Mouse (Mus musculus) neutrophil, adult 65 days (primary cell): ENCODE measurements around the gene Ndufaf1. TPM values are rescaled to one million over a fixed set of nuclear protein-coding genes. Genes with fewer than 3 reads are reported as not detected.

Source experiments
- total RNA-seq: library from RNA; stranded (reverse); gene quantifications from 2 replicates; pipeline ENCODE4 v1.2.4, GENCODE M21; 2023

The Ndufaf1 gene
- 7.2 and 8.2 TPM in 2 replicates for total RNA-seq

DNA sequence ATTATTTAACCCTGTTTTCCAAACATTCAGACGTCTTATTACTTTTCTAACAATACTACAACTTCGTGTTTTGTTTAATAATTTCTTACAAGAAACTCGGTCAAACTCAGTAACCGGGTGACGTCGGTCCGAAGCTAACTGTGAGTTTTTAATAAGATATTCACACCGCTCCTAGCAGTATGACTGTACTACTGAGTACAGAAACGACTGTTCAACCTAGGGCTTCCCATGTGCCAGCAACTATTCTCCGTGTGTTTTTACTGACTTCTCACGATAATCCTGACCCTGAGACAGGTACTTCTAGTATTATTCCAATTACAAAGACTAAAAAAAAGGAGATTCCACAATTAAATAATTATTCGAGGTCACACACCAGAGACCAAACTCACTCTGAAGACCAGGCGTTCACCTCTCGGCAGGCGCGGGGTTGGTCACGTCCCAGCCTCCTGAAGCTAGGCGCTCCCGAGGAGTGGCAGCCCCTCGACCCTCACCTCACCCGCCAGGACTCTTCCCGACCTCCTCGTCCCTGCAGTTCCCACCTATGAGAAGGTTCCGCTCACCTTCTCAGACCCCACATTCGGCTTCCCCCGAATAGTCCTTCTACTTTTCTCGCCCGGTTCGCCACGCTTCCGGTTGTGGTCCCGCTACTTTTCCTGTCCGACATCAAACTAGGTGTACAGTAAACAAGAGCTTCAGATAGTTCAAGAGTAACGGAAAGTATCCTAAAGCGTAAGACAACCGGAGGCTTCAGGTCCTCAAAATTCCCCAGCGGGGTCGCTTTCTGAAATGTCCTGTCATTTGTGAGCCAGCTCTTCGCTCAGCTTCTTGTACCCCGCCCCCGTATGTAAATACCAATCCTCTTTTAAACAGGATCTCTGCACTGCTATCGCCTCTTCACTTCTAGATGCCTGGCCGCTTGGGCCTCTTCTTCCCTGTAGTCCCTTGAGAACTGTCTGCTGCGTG is at the start of gene Ndufaf1:
Ndufaf1 (minus strand) TSS at position 608 of the 963 bp plus-strand sequence.

DNA sequence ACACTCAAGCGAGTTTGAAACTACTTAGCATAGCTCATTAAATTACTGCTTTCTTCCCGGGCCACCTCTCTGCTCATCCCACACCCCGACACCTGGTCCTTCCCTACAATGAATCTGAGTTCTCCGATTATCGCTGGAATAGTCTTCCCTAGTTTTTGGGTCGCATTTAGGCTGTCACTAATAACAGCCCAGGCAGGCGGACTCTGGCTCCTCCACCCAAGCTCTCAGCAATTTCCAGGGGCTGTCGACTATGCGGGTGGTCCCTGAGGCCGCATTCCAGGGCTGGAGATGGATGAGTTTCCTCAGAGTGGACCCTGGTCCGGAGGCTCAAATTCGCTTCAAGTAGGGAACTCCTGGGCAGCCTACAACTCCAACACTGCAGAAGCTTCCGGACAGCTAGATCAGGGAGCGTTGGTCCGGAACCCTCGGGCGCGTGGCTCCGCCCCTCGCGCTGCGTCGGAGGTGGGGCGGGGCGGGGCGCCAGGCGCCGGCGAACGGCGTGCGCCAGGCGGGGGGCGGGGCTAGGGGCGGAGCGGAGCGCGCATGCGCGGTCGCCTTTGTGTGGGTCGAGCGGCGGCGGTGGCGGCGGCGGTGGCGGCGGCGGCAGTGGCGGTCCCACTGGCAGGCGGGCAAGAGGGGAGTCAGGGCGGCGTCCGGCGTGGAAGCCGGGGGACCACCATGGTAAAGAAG is 12.0 kb upstream of the Ndufaf1 start, which contains the start of gene Rtf1:
Rtf1 (plus strand) TSS at position 544 of the 690 bp plus-strand sequence.

DNA sequence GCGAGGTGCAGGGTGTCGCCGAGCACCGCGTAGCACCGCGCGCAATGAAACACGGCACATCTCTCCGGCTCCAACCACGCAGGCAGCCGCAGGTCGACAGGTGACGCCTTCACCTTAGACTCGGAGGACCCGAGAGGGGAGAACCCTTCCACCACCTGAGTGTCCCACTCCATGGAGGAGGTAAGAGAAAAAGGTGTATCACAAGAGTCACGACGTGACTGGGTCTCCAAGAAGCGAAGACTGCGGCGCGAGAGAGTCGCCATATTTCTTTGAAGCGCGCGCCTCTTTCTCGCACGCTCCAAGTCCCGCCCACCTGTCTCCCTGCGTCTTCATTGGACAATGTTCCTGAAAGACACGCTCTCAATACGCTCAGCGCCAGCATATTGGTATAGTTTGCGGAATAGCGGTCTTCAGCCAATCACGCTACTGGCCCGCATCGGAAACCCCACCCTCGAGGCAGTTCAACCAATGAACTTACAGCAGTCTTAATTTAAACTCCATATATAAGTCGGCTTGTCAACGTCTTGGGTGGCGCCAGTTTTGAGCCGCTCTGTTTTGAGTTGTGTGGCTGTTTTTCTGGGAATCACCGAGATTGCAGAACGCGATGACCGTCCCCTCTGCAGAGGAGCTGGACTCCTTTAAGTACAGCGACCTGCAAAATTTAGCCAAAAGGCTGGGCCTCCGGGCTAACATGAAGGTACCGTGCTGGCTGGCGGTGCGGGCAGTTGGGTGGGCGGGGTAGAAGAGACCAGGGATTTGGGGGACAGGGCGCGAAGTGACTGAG is 44.2 kb downstream of the Ndufaf1 start, which contains the start of the genes Nusap1 and Oip5:
Nusap1 (plus strand) TSS at position 100 of the 784 bp plus-strand sequence.
Oip5 (minus strand) TSS at position 271 of the 784 bp plus-strand sequence.

Other genes with a start within 250 kb of the Ndufaf1 start
- gene Ino80, start 185.1 kb downstream of the Ndufaf1 start, total RNA-seq, result 15.6 and 20.9 TPM in 2 replicates
- 0.38 and 0.64 TPM in 2 replicates for gene Exd1, start 115.2 kb downstream of the Ndufaf1 start, total RNA-seq
- gene Chp1, start 115.1 kb downstream of the Ndufaf1 start, total RNA-seq, result 216 and 286 TPM in 2 replicates
- gene Nusap1, start 44.5 kb downstream of the Ndufaf1 start, total RNA-seq, result 26.3 and 30.9 TPM in 2 replicates
- gene Oip5, start 44.4 kb downstream of the Ndufaf1 start, total RNA-seq, result 4.9 and 5.5 TPM in 2 replicates
- 39.4 and 56.0 TPM in 2 replicates for gene Rtf1, start 12.2 kb upstream of the Ndufaf1 start, total RNA-seq
- gene Itpka, start 79.5 kb upstream of the Ndufaf1 start, total RNA-seq, result 0.35 TPM in 1 of 2 replicates, not detected in the other
- gene Ltk, start 97.6 kb upstream of the Ndufaf1 start, total RNA-seq, result 0.39 TPM in 1 of 2 replicates, not detected in the other
- gene Rpap1, start 124.7 kb upstream of the Ndufaf1 start, total RNA-seq, result 7.1 and 7.9 TPM in 2 replicates
- gene Tyro3, start 134.9 kb upstream of the Ndufaf1 start, total RNA-seq, result not detected in 2 replicates
- 32.5 and 46.9 TPM in 2 replicates for gene Mga, start 234.4 kb upstream of the Ndufaf1 start, total RNA-seq